Mouse (Mus musculus): ENCODE data around the gene Sap18.
"Not testable (repeated sequence)": the region's sequence is repeated elsewhere in the genome, so short reads cannot be mapped to it uniquely, and the experiment has no call there.

Sap18 gene

GRCm38 (mm10) chr14:57797991-57798931 is at the start of gene Sap18:
Gene Sap18, plus strand, starts transcription at chr14:57798180.
- peak; percentile 97 for DNase-seq (ENCODE audit: low spot score in 2 of 2)

DNA sequence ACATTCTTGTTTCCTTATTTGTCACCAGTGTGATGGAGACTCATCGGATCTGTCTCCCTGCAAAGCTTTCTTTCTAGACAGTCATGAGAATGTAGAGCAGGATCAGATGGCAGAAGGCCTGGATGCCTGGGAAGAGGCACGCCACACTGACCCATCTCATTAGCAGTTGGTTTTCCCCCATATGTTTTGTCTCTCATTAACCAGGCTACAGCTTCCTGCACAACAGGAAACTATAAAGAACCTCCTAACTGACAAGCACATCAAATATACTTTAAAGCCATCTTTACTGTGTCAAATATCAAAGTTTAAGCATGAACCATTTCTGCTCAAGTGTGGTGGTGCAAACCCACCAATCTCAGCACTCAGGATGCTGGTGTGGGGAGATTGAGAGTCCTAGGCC is 48.5 kb upstream of the Sap18 start:
- no peak for DNase-seq (ENCODE audit: low spot score in 2 of 2)

- DNase-seq (ENCODE audit: low spot score in 2 of 2): not testable (repeated sequence)
Measured at GRCm38 (mm10) chr14:57751006-57751405, 47.0 kb upstream of the Sap18 start.

GRCm38 (mm10) chr14:57753351-57753992 is 44.5 kb upstream of the Sap18 start:
- no peak for DNase-seq (ENCODE audit: low spot score in 2 of 2)

DNA sequence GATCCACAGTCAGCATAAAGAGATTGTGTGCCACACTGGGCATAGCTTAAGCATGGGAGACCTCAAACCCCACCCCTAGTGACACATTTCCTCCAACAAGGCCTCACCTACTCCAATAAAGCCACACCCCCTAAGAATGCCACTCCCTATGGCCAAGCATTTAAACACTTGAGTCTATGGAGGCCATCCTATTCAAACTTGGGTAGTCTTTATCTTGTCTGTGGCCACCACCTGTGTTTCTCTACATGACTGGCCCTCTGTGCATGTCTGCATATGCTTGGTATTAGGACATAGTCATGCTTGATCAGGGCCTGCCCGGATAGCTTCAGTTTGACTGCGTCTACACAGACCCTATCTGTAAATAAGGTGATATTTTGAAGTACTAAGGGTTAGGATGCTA is 42.3 kb upstream of the Sap18 start:
- no peak for DNase-seq (ENCODE audit: low spot score in 2 of 2)

- no peak for DNase-seq (ENCODE audit: low spot score in 2 of 2)
Measured at GRCm38 (mm10) chr14:57756094-57756493, 41.9 kb upstream of the Sap18 start.

DNA sequence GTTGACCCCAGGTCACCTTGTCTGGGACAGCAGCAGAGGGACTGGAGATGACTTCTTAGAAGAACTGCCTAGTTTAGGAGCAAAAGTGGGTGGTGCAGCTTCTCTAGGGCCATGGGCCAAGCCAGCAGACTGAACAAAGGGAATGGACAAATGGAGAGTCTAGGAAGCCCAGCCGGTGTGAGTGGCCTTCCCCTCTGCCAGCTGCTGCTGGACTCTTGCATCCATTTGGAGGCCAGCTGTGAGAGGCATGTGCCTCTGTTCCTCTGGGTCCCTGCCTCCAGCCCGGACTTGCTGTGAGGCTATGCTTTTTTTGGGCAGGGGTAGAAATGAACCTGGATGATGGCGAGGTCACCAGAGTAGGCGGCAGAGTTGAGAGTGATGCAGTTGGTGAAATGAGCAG is 39.7 kb upstream of the Sap18 start, which contains the start of gene Lats2:
TSS of gene Lats2 (minus strand) at position 152 of the 400 bp plus-strand sequence.
- no peak for DNase-seq (ENCODE audit: low spot score in 2 of 2)

DNA sequence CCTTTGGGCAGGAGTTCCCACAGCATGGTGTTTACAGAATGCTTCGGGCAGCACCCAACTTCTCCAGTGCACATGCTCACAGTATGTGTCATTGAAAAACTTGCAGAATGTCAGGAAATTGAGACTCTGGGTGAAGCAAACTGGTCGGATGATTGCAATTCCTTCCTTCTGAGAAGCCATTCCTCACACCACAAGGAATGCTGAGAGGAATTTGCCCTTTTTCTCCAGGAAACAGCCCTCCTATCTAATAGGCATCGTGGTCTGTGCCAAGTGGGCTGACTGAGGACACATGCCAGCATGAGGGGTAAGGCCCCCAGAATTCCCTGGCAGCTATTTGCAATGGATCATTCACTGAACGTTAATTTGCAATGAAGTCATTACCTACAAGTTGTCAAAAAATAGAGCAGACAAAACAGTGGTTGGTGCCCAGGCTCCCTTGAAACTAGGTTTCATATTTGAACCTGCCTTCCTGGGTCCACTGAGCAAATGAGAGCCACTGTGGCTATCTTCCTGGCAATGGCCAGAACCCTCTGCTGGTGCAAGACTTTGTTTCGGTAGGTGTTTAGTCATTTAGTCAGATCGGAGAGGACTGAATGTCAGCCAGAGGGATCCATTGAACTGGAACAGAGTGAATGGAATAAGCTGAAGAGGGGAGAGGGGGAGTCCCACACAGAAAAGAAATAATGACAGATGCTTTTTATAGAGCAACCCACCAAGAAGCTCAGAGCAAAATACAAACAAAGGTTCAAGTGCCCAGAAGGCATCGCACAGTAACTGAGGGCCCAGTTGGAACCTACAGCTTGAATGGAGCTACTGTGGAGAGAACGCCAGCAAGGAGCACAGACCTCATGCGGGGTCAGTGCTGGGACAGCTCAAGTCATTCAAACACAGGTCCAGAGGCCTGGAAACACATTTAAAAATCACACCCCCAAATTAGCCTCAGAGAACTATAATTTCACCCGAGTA is 37.2 kb upstream of the Sap18 start:
- no peak for DNase-seq (ENCODE audit: low spot score in 2 of 2)

DNA sequence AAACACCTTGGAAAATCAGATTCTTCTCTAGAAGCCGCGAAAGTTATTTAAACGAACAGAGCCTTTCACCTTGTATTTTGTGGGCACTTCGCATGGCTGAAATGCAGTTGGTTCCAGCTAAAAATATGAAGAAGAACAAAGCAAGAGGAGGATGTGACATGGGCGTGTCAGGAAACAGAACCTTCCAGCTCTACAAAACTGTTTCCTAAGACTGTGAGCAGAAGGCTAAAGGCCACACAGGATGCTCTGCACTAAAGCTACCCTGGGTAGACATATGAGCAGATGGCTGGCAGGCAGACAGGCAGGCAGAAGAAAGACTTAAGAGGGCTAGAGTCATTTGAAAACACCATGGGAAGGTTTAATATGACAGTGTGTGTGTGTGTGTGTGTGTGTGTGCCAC is 28.9 kb upstream of the Sap18 start:
- no peak for DNase-seq (ENCODE audit: low spot score in 2 of 2)

GRCm38 (mm10) chr14:57772157-57772815 is 25.7 kb upstream of the Sap18 start:
- DNase-seq (ENCODE audit: low spot score in 2 of 2): no peak

DNA sequence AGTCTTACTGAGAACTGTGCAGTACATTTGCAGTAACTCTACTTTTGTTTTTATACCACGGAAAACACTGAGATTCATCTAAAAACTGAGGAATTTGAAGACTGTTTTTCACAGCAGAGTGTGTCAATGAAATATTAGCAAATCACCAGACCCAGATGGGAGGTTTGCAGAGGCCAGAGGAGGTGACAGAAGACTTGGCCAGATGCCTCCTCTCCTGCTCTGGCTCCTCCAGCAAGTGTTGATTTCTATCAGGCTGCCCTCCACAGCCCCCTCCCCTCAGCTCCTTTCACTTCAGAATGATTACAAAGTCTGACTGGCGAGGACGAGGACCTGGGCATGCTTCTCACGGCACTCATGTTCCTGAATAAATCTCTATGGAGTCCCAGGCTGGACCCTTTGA is 10.6 kb upstream of the Sap18 start:
- no peak for DNase-seq (ENCODE audit: low spot score in 2 of 2)

- no peak for DNase-seq (ENCODE audit: low spot score in 2 of 2)
Measured at GRCm38 (mm10) chr14:57789311-57789710, 8.7 kb upstream of the Sap18 start.

DNA sequence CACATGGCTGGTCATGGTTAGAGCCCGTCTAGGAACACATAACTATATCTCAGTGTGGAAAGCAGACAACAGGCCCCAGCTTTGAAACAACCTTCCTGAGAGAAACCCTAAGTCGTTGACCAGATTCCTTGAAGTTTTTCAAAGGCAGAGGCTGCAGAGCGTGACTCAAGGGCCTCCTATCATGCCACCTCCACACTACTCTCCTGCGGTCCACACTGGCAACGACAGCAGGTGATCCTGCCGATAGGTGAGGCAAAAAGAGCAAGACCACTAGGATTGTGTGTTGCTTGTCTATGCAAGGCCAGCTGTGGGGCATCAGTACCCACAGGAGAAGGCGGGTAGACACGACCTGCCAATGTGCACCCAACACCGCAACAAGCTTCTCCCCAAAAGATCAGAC is 8.2 kb upstream of the Sap18 start:
- no peak for DNase-seq (ENCODE audit: low spot score in 2 of 2)

- DNase-seq (ENCODE audit: low spot score in 2 of 2): no peak
Measured at GRCm38 (mm10) chr14:57791171-57791570, 6.8 kb upstream of the Sap18 start.

GRCm38 (mm10) chr14:57797551-57797950 is 429 bp upstream of the Sap18 start:
- no peak for DNase-seq (ENCODE audit: low spot score in 2 of 2)

- no peak for DNase-seq (ENCODE audit: low spot score in 2 of 2)
Measured at GRCm38 (mm10) chr14:57803731-57804130, 5.8 kb downstream of the Sap18 start.

DNA sequence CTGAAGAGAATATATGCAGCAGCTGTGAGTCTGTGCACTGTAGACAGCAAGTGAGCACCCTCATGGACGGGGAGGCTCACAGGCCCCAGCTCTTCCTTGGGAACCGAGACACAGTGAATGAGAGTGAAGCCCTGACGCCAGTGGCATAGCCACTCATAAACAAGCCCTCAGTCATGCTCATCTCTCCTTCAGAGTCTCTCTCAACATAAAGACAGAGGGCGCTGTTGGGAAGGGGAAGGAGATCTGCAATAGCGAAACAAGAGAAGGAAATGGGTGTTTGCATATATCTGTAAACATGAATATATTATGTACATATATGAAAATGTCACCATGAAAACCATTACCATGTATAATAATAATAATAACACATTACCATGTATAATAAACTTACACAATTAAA is 10.6 kb downstream of the Sap18 start:
- DNase-seq (ENCODE audit: low spot score in 2 of 2): no peak

DNA sequence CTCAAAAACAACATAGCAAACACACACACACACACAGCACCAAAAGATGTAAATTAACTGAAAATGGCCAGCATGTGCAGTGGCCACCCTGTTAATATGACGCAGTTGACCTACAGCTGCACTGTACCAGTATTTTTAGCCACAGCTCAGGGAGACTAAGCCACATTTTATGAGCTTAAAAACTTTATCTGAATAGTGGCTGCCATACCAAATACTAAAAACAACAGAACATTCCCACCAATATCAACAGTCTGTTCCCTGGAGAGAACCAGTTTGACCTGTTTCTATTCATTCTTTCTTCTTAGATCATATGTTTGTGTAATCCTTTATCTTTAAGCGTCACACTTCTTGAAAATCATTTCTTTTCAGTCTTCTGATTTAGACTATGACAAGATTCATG is 12.9 kb downstream of the Sap18 start:
- no peak for DNase-seq (ENCODE audit: low spot score in 2 of 2)

DNA sequence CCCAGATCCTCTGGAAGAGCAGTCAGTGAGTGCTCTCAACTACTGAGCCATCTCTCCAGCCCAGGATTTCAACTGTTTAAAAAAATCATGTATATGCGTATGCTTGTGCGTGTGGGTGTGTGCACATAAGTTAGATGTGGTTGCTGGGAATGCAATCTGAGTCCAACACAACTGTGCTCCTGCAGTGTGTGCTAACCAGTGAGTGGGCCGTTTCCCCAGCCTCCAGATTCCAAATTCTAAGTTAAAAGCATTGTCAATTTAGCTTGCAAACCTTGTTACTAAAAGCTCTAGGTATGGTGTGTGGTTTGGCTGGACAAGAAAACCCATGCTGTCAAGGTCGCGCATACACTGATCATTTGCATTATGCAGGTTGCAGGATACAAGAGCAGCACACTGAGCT is 13.9 kb downstream of the Sap18 start:
- no peak for DNase-seq (ENCODE audit: low spot score in 2 of 2)

GRCm38 (mm10) chr14:57820839-57821238 is 22.9 kb downstream of the Sap18 start:
- no peak for DNase-seq (ENCODE audit: low spot score in 2 of 2)

All from frontal cortex, postnatal 14 days (tissue).